Mouse (Mus musculus) gonadal fat pad, adult 2 months (tissue): ENCODE results near the gene Ptgs2. TPM values are rescaled to one million over a fixed set of nuclear protein-coding genes. Genes with fewer than 3 reads are reported as not detected.

Experiments used
- DNase-seq: peaks from one replicate; pipeline ENCODE4 v3.0.0-alpha.2; 2012; ENCODE audit warnings: low read depth
- polyA plus RNA-seq: library from polyadenylated mRNA; depleted of rRNA; stranded (reverse); fragments of >200 nt; gene quantifications from 2 replicates; pipeline ENCODE4 v1.2.3, GENCODE M21; 2012; rRNA removed

The Ptgs2 gene
- 29.3 and 43.2 TPM in 2 replicates for polyA plus RNA-seq

DNA sequence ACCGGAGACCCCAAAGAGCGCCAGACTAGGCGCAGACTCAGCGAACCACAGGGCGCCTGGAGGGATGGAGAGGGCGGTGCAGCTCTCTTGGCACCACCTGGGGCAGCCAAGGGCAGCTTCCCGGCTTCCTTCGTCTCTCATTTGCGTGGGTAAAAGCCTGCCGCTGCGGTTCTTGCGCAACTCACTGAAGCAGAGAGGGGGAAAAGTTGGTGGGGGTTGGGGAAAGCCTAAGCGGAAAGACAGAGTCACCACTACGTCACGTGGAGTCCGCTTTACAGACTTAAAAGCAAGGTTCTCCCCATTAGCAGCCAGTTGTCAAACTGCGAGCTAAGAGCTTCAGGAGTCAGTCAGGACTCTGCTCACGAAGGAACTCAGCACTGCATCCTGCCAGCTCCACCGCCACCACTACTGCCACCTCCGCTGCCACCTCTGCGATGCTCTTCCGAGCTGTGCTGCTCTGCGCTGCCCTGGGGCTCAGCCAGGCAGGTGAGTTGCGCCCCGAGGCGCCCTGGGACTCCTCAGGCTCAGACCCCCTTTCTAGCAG, at the start of gene Ptgs2:
Gene Ptgs2 (plus strand): TSS at position 242 of the 544 bp plus-strand sequence.
- no peak for DNase-seq

DNA sequence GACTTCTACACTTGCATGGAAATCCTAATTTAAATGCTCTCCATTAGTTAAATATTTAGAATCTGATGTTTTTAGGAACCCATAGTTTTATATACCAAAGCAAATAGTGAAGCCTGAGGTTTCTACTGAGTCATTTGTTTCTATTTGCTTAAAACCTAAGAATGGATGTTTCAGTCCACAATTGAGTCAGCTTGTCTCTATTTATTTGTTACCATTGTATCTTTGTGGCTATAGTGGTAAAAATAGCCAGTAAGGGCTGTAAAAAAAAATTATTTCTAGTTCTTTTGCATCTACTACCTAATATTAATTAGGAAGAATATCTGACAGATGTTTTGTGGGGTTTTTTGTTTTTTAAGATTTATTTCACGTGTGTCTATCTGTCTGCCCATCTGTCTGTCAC, 49.6 kb upstream of the Ptgs2 start:
- DNase-seq, result no peak

DNA sequence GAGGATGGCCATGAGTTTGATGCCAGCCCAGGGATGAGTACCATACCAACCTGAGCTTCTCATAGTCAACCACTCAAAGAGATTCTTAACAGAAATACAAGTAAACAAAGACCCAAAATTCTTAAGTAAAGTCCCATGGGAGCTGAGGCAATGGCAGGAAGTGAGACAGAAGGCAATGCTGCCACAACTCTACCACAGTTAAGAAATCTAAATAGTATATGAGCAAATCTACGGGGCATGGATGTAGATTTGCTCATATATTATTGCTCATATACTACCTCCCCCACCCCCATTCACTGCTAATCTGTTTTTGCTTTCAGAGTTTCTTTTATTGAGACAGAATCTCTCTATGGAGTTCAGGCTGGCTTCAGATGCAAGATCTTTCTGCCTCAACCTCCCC, 34.1 kb upstream of the Ptgs2 start:
- no peak for DNase-seq

GRCm38 (mm10) chr1:150072880-150073279, 27.0 kb upstream of the Ptgs2 start:
- DNase-seq, result no peak

DNA sequence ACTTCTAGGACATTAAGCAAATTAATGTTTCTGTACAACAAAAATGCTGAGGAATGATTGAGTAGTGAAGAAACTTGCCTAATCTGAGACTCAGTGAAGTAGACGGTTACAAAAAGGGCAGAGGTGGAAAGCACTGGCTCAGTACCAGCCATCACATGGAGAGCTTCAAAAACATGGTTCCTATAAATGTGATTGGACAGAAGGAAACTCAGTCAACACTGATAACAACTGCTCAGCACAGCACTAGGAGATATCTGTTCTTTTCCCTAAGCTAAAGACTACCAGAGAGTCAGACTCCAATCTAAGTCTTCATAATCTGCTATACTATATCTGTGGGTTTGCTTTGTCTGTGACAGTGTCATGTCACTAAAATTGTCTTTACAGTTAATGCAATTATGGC, 25.2 kb upstream of the Ptgs2 start:
- no peak for DNase-seq

DNA sequence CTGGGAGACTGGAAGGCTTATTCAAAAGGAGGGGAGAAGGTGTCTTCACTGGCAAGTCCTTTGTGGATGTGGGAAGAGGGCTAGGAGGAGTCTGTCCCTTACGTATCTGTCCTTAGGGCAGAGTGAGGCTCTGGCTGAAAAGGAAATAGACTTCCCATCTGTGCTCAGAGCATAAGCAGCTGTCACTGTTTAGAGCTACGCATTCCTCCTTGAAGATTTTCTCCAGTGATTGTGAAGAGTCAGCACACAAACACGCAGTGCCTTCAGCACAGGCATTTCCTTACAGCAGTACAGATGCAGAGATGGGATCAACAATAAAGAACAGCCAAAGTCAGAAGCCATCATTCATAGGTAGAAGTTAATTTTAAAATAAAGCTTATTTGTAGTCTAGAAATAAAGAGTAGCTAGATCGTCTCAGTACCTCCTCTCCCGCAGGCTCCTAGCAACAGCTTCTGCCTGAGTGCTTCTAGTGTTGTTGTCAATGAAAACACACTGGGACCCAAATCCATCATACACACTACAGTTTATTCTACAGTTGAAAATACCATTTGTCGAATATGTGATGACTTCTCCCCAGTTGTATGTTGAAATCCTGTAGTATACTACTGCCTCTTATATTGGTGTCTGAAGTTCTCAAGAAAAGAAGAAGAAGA, 10.7 kb upstream of the Ptgs2 start:
- DNase-seq, result no peak

- no peak for DNase-seq
These were observed 9.6 kb upstream of the Ptgs2 start for GRCm38 (mm10) chr1:150090229-150090628.

GRCm38 (mm10) chr1:150097036-150097435, 2.8 kb upstream of the Ptgs2 start:
- DNase-seq, result no peak

DNA sequence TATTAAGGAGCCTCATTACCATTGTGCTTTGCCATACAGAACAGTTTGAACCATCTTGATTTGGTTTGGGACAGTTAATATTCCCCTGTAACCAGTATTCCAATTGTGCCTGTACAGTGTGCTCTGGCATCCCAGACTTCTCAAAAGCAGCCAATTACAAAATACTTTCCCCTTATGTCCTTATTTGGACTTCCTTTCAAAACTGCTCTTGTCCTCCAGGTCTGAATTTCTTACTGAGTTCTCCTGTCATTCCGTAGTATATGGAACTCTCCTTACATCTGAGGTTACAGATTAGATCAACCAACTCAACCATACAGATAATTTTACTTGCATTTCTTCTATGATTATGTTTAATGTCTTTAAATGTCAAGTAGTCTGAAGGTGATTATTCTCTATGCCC, 2.1 kb upstream of the Ptgs2 start:
- DNase-seq, result no peak

DNA sequence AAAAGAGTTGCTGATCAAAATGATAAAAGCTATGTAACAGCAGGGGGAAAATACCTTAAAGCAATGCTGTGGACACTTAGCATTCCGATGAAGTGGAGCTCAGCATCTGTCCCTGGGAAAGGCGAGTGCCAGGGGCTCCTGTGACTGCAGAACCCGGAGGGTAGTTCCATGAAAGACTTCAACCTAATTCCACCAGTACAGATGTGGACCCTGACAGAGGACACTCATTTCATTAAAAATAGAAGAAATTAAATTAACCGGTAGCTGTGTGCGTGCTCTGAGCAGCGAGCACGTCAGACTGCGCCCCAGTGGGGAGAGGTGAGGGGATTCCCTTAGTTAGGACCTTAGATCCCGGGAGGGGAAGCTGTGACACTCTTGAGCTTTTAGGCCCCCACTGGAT, 457 bp upstream of the Ptgs2 start:
- DNase-seq, result no peak

DNA sequence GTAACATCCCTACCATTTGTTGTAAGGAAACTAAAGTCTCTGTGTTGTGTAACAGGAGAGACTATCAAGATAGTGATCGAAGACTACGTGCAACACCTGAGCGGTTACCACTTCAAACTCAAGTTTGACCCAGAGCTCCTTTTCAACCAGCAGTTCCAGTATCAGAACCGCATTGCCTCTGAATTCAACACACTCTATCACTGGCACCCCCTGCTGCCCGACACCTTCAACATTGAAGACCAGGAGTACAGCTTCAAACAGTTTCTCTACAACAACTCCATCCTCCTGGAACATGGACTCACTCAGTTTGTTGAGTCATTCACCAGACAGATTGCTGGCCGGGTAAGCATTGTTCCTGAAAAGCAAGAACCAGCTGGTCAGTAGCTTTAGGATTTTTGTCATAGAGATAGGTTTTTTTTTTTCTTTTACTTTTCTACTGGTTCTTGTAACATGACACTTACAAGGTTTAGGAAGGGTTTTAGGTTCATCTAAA, 4.4 kb downstream of the Ptgs2 start:
- DNase-seq, result no peak

DNA sequence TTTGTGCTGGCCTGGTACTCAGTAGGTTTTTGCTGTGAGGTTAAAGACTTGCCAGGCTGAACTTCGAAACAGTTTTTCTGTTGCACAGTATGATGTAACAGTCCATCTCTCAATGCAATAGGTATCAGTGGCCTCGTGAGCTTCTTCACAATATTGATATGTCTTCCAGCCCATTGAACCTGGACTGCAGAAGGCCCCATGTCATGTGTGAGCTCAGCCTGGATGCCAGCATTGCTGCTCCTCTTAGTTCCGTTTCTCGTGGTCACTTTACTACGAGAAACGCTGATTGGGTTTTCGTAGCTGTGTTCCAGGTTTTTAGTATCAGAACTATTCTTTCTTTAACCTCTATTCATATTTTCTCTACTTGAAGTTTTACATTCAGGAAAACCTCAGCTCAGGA, 6.9 kb downstream of the Ptgs2 start:
- no peak for DNase-seq

- DNase-seq, result no peak
These were observed 9.8 kb downstream of the Ptgs2 start for GRCm38 (mm10) chr1:150109591-150109990.

DNA sequence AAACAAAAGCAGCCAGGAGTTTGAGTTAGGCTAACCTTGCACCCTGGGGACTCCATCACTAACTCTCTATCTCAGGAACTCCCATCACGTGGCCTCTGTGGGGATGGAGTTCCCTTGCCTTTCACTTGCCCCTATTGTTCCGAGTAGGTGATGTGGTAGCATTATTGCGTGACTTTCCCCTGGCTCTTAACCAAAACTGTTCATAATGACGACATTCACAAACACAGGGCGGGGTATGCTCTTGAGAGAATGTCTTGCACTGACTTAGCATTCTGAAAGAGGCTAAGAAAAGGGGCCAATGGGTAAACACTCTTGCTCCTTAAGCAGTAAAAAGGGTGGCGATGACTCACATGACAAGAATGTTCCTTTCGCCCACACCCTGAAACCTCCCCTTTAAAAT, 15.5 kb downstream of the Ptgs2 start:
- no peak for DNase-seq

GRCm38 (mm10) chr1:150118352-150118751, 18.5 kb downstream of the Ptgs2 start:
- DNase-seq, result no peak

DNA sequence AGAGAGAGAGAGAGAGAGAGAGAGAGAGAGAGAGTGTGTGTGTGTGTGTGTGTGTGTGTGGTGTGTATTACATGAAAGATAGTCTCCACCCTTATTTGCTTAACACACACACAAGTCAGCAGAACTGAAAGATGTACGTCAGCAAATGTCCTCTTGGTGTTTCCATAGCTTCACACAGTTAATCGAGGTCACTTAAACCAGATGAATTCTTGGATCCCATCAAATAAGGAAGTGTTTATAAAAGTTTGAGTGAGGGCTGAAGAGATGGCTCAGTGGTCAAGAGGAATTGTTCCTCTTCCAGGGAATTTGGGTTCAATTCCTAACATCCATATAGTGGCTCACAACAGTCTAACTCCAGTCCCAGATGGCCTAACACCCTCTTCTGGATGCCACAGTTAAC, 25.7 kb downstream of the Ptgs2 start:
- no peak for DNase-seq

GRCm38 (mm10) chr1:150130070-150130469, 30.2 kb downstream of the Ptgs2 start:
- DNase-seq, result no peak

- no peak for DNase-seq
These were observed 30.9 kb downstream of the Ptgs2 start for GRCm38 (mm10) chr1:150130586-150131275.

- no peak for DNase-seq
These were observed 35.5 kb downstream of the Ptgs2 start for GRCm38 (mm10) chr1:150135350-150135749.

- no peak for DNase-seq
These were observed 39.9 kb downstream of the Ptgs2 start for GRCm38 (mm10) chr1:150139730-150140129.

DNA sequence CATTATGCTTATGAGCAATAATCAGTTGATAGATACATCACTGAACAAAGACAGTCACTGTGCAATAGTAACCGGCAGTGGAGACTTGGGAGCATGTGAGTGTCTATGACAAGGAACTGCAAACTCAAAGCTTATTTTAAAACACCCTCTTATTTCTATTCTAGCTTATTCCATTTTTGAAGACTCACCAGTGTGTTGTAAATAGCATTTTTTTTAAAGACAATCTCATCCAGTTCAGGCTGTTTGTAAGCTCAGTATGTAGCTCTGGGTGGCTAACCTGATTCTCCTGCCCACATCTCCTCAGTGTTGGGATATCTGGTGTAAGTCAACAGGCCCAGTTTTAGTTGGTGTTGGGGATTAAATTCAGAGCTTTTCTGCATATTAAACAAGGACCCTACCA, 42.1 kb downstream of the Ptgs2 start:
- no peak for DNase-seq

DNA sequence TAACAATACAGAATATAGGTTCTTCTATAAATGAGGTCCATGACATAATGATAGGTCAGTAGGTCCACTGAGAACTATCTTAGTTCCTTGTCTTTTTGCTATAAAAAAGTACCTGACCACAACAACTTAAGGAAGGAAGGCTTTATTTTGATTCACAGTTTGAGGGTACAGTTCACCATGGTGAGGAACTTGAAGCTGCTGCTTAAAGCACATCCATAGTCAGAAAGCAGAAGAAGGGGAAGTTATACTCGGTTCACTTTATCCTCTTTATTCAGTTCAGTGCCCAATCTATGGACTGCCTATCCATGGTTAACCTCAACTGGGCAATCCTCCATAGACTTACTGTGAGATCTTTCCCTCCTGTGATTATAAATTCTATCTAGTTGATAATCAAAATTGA, 43.7 kb downstream of the Ptgs2 start:
- DNase-seq, result no peak

DNA sequence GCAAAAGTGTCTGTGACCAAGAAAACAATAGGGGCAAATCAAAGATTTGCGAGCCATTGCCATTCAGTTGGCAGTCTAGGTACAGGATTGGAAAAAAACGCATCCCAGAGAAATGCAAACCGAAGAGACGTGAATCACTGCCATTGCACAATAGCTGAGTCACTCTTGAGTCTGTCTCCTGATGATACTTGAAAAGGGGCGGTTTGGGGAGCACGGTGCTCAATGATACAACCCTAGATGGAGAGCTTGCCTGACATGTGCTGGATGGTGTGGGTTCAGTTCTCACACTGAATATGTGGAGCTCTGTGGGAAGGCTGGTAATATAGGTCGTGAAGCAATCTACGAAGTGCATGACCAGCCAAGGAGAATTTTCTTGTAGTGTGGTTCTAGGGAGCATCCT, 45.2 kb downstream of the Ptgs2 start:
- DNase-seq, result no peak
